Mouse (Mus musculus): ENCODE measurements around the gene Fis1. TPM values are rescaled to one million over a fixed set of nuclear protein-coding genes. Genes with fewer than 3 reads are reported as not detected.
"Not testable (repeated sequence)": the region's sequence is repeated elsewhere in the genome, so short reads cannot be mapped to it uniquely, and the experiment has no call there.

The Fis1 gene
- total RNA-seq, 2 experiments from 2014 or later, result 149 to 165 TPM

GRCm38 (mm10) chr5:136939284-136939683 lies 13.8 kb upstream of the Fis1 start:
- intact Hi-C loops (cut with DNase I), result no loop called here
- DNase-seq, result no peak

GRCm38 (mm10) chr5:136940029-136940428 lies 13.0 kb upstream of the Fis1 start:
- DNase-seq; intact Hi-C loops (cut with DNase I): not testable (repeated sequence)

- no peak for DNase-seq
- intact Hi-C loops (cut with DNase I), result no loop called here
These were observed 12.1 kb upstream of the Fis1 start for GRCm38 (mm10) chr5:136940845-136941560.

GRCm38 (mm10) chr5:136942781-136943180 lies 10.3 kb upstream of the Fis1 start:
- DNase-seq, result no peak
- intact Hi-C loops (cut with DNase I), result no loop called here

GRCm38 (mm10) chr5:136943382-136943781 lies 9.7 kb upstream of the Fis1 start:
- no peak for DNase-seq
- intact Hi-C loops (cut with DNase I), result no loop called here

GRCm38 (mm10) chr5:136945084-136945483 lies 8.0 kb upstream of the Fis1 start:
- no peak for DNase-seq
- intact Hi-C loops (cut with DNase I), result no loop called here

- no peak for DNase-seq
- intact Hi-C loops (cut with DNase I), result no loop called here
These were observed 5.2 kb upstream of the Fis1 start for GRCm38 (mm10) chr5:136947874-136948273.

- DNase-seq; intact Hi-C loops (cut with DNase I): not testable (repeated sequence)
These were observed 3.3 kb upstream of the Fis1 start for GRCm38 (mm10) chr5:136949551-136950336.

GRCm38 (mm10) chr5:136950521-136950920 lies 2.6 kb upstream of the Fis1 start:
- DNase-seq, result no peak
- intact Hi-C loops (cut with DNase I), result no loop called here

- intact Hi-C loops (cut with DNase I), result no loop called here
- DNase-seq, result no peak
These were observed 922 bp upstream of the Fis1 start for GRCm38 (mm10) chr5:136952153-136952552.

- intact Hi-C loops (cut with DNase I), result no loop called here
- DNase-seq, result peak in 1 of 2 experiments; percentile 42
These were observed 421 bp downstream of the Fis1 start for GRCm38 (mm10) chr5:136953440-136953951.

- intact Hi-C loops (cut with DNase I), result no loop called here
These were observed 2.5 kb downstream of the Fis1 start for GRCm38 (mm10) chr5:136955622-136956021.

GRCm38 (mm10) chr5:136957250-136957649 lies 4.2 kb downstream of the Fis1 start:
- intact Hi-C loops (cut with DNase I), result no loop called here
- DNase-seq, result no peak

More at GRCm38 (mm10) chr5:136955622-136956021, 2.5 kb downstream of the Fis1 start:
- DNase-seq, result no peak

GRCm38 (mm10) chr5:136958991-136959605 lies 6.0 kb downstream of the Fis1 start:
- no peak for DNase-seq
- intact Hi-C loops (cut with DNase I), result no loop called here

- no peak for DNase-seq
- intact Hi-C loops (cut with DNase I), result no loop called here
These were observed 7.0 kb downstream of the Fis1 start for GRCm38 (mm10) chr5:136960053-136960452.

GRCm38 (mm10) chr5:136961334-136961982 lies 8.4 kb downstream of the Fis1 start:
- intact Hi-C loops (cut with DNase I), result no loop called here
- DNase-seq, result no peak

GRCm38 (mm10) chr5:136961983-136962461 lies 8.9 kb downstream of the Fis1 start:
- peak; percentile 83 to 92 for DNase-seq
- intact Hi-C loops (cut with DNase I), result no loop called here

- peak; percentile 77 to 79 for DNase-seq
- intact Hi-C loops (cut with DNase I), result no loop called here
These were observed 9.4 kb downstream of the Fis1 start for GRCm38 (mm10) chr5:136962501-136962900.

- no peak for DNase-seq
- intact Hi-C loops (cut with DNase I), result no loop called here
These were observed 10.0 kb downstream of the Fis1 start for GRCm38 (mm10) chr5:136962966-136963540.

GRCm38 (mm10) chr5:136965210-136965609 lies 12.1 kb downstream of the Fis1 start:
- DNase-seq, result no peak
- intact Hi-C loops (cut with DNase I), result no loop called here

Data from gastrocnemius, postnatal 36 days (tissue).